Mouse (Mus musculus) cerebellum, adult 11 months (tissue): ENCODE results near the gene Zfp112.
"Not testable (repeated sequence)": the region's sequence is repeated elsewhere in the genome, so short reads cannot be mapped to it uniquely, and the experiment has no call there.

Experiments
- DNase-seq: peaks from one replicate; pipeline ENCODE4 v3.0.0; 2022

Gene Zfp112

GRCm38 (mm10) chr7:24112156-24112856, at the start of gene Zfp112:
Zfp112 (plus strand) TSS chr7:24112314.
- peak; percentile 82 for DNase-seq

- DNase-seq: not testable (repeated sequence)
These were observed 37.7 kb upstream of the Zfp112 start for GRCm38 (mm10) chr7:24074424-24074823.

DNA sequence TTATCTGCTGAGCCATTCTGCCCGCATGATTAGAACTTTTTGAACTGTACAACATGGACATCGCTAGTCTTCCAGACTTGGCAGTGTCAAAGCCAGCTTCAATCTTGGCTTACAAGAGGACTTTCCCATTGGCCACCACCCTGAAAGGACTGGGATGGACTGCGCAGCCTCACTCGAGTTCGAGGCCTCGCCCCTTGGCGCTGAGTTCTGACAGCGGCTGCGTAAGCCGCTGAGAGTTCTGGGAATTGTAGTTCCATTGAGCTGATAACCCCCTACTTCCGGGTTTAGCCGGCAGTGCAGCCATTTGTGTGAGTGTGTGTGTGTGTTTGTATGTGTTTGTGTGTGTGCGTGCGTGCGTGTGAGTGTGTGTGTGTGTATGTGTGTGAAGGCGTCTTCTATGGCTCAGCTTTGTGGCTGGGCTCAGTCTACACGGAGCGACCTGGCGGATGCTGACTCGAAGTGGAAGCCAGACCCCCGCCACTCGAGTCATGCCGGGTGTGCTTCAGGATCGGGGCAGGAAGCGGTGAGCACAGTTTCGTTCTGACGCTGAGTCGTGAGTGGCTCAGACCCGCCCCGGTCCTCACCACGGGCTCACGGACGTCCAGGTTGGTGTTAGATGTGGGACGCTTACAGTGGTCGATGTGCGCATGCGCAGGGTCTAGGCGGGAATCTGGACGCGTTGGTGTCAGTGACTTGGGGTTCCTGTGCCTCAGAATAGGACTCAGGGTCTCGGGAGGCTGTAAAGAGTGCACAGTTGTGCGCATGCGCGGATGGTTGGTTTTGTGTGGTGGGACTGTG, 30.3 kb upstream of the Zfp112 start, which contains the start of gene Zfp180:
TSS of gene Zfp180 (plus strand) at position 291 of the 798 bp plus-strand sequence.
- DNase-seq: peak; percentile 94

- DNase-seq: no peak
These were observed 29.5 kb upstream of the Zfp112 start for GRCm38 (mm10) chr7:24082457-24083235.

GRCm38 (mm10) chr7:24086871-24087270, 25.2 kb upstream of the Zfp112 start:
- no peak for DNase-seq

DNA sequence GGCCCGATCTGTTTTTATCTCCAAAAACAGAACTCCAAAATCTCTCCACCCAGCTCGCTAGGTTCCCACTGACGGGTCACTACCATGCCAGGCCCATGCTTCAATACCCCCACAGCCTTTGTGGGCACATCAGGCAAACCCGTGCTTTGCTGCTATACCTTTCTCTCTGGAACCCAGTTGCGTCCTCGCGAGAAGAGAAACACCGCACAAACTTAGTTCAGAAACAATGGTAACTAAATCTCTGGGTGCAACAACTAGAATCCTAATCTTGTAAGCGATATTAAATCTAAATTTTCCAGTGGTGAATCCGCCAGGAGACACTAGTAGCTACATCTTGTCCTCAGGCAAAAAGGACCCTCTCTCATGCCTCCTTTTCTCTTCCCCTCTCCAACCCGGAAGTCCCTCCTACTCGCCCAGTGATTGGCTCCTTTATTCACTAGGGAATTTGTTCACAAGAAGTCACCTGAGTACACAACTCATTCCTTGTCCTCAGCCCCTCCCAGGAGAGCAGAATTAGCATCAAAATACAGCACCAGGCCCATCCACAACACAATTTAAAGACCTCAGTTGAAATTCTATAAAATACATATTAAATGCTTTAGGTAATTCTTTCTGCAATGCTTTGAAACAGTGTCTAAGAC, 24.5 kb upstream of the Zfp112 start:
- DNase-seq: no peak

DNA sequence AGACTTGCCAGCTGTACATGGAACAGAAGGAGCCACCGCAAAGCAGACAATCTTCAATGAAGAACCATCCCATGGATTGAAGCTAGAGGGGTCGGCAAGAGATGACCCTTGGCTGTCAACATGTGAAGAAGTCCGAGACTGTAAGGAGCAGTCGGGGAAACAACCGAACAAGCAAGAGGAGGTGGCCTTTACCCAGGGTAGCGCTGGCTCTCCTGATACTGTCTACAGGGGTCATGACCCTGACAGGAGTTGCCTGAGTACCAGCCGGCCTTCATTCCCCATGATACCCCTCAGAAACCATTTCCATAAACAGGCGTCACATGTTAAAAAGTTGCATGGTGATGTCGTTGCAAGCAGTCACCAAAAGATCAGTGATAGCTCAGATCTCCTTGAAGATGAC, 7.7 kb upstream of the Zfp112 start:
- DNase-seq: no peak

- DNase-seq: no peak
These were observed 6.9 kb upstream of the Zfp112 start for GRCm38 (mm10) chr7:24105144-24105703.

GRCm38 (mm10) chr7:24110839-24111238, 1.3 kb upstream of the Zfp112 start:
- no peak for DNase-seq

- DNase-seq: no peak
These were observed 350 bp upstream of the Zfp112 start for GRCm38 (mm10) chr7:24111772-24112155.

GRCm38 (mm10) chr7:24113001-24113400, 887 bp downstream of the Zfp112 start:
- peak; percentile 61 for DNase-seq

GRCm38 (mm10) chr7:24116655-24117054, 4.5 kb downstream of the Zfp112 start:
- DNase-seq: no peak

DNA sequence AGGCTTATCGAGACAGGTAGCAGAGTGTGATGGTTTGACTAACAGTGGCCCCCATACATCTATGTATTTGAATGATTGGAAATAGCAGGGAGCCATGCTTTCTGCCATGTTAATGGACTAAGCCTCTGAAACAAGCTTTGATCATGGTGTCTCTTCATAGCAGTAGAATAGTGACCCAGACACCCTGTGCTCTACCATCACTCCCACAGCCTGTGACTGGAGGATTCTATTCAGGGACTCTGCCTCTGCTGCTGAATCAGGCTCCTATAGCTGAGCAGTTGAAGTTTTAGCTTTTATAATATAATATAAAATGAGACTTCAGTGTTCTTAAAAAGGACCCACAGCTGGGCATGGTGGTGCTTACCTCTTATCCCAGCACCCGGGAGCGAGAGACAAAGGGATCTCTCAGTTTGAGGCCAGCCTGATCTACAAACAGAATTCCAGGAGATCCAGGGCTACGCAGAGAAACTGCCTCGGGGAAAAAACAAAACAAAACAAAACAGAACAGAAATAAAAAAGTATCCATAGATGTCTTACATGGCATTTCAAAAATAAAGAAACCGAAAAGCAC, 21.4 kb downstream of the Zfp112 start:
- no peak for DNase-seq

- peak; percentile 80 for DNase-seq
These were observed 22.1 kb downstream of the Zfp112 start, which contains the start of gene Zfp235 for GRCm38 (mm10) chr7:24133996-24134828. Zfp235 (plus strand) TSS chr7:24134169.

DNA sequence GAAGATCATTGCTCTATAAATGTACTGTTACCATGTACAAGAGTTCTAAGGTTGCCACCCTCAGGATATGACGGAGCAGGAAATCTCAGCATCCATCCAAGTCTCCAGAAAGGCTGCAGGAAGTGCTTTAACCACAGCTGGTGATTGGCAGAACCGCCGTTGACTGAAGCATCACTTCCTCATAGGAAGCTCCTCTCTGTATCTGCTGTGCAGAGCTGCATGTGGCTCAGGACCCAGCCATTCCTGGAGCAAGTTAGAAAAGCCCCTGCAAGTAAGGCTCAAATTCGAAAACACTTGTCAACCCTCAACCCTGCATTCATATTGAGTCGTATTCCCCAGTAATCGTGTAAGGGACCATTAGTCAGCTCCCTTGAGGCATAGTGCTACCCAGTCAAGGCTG, 30.5 kb downstream of the Zfp112 start:
- DNase-seq: no peak

- DNase-seq: no peak
These were observed 41.2 kb downstream of the Zfp112 start for GRCm38 (mm10) chr7:24153272-24153671.

GRCm38 (mm10) chr7:24172191-24172590, 60.1 kb downstream of the Zfp112 start:
- DNase-seq: no peak

GRCm38 (mm10) chr7:24174618-24175336, 62.7 kb downstream of the Zfp112 start, which contains the start of gene Zfp114:
Zfp114 (plus strand) TSS chr7:24175060.
- peak; percentile 71 for DNase-seq

GRCm38 (mm10) chr7:24175337-24175711, 63.2 kb downstream of the Zfp112 start:
- no peak for DNase-seq
